Mouse (Mus musculus): ENCODE data around the gene Cul5.

- TF ChIP-seq POLR2A (IDR thresholded peaks at IDR 0.05; ENCODE audit: low read depth, low read length) (no peak), CTCF (IDR thresholded peaks at IDR 0.05; ENCODE audit: borderline replicate concordance, insufficient read depth, low read length) (no peak)
Observed at GRCm38 (mm10) chr9:53700496-53700895, 30.7 kb upstream of the Cul5 start.

Data from embryonic fibroblast, embryonic 13.5 days (primary cell).